Mouse (Mus musculus) forebrain, postnatal 0 days (tissue): ENCODE results near the gene Arf4. TPM values are rescaled to one million over a fixed set of nuclear protein-coding genes. Genes with fewer than 3 reads are reported as not detected.
A peak's percentile ranks its signal among the peaks of the same experiment; 100 is the strongest.

Source experiments
- ATAC-seq: fragments of 200-750 bp; cut with Nextera tagmentation; 2 replicates; pipeline ENCODE4 v1.8.0; 2017; ENCODE audit warnings: mild to moderate bottlenecking, moderate library complexity
- DNase-seq: peaks from one replicate; pipeline ENCODE4 v3.0.0-alpha.2; 2015
- H3K27ac ChIP-seq: fragments of 300-500 bp; sonication (generic); 2 replicates; pipeline ENCODE4 v1.5.1; 2014; ENCODE audit warnings: low read depth, mild to moderate bottlenecking, antibody characterized with exemption, low read length, moderate library complexity, mixed read lengths
- H3K27me3 ChIP-seq: fragments of 300-500 bp; sonication (generic); 2 replicates; pipeline ENCODE4 v1.6.1; 2014; ENCODE audit warnings: mild to moderate bottlenecking, low read length, mixed read lengths; ENCODE audit not compliant: insufficient read depth
- H3K36me3 ChIP-seq: fragments of 300-500 bp; sonication (generic); 2 replicates; pipeline ENCODE4 v1.6.1; 2014; ENCODE audit warnings: mild to moderate bottlenecking, moderate library complexity; ENCODE audit not compliant: insufficient read depth
- H3K4me1 ChIP-seq: fragments of 300-500 bp; sonication (generic); 2 replicates; pipeline ENCODE4 v1.6.1; 2014; ENCODE audit warnings: antibody characterized with exemption; ENCODE audit not compliant: insufficient read depth
- H3K4me2 ChIP-seq: fragments of 300-500 bp; sonication (generic); 2 replicates; pipeline ENCODE4 v1.6.1; 2014; ENCODE audit warnings: low read depth, mild to moderate bottlenecking, moderate library complexity
- H3K4me3 ChIP-seq: fragments of 300-500 bp; sonication (generic); 2 replicates; pipeline ENCODE4 v1.5.1; 2014; ENCODE audit warnings: low read depth, low read length, mixed read lengths
- H3K9ac ChIP-seq: fragments of 300-500 bp; sonication (generic); 2 replicates; pipeline ENCODE4 v1.6.1; 2014; ENCODE audit warnings: mild to moderate bottlenecking
- H3K9me3 ChIP-seq: fragments of 300-500 bp; sonication (generic); 2 replicates; pipeline ENCODE4 v1.6.1; 2016; ENCODE audit warnings: low read length
- CTCF ChIP-seq: sonication (generic); IDR thresholded peaks from 2 replicates; pipeline ENCODE4 v1.5.1; 2016; ENCODE audit warnings: antibody characterized with exemption, control low read depth, low read depth
- WGBS: fragments of 180-500 bp; shearing (Covaris S2); extraction: QIAGEN DNeasy Blood & Tissue Kit; methylation state at CpG from one replicate; pipeline ENCODE4 v1.1.7; 2014; 5-methylcytosine and 5-hydroxymethylcytosine counted together
- polyA plus RNA-seq: library from polyadenylated mRNA; unstranded; fragments of >200 nt; fragmentation: Nextera tagmentation; extraction: Ambion mirVana; gene quantifications from 2 replicates; pipeline ENCODE4 v1.2.1, GENCODE M21; 2015
- total RNA-seq: library from RNA; depleted of rRNA; stranded (reverse); fragments of >200 nt; gene quantifications from 2 replicates; pipeline ENCODE4 v1.2.3, GENCODE M21; 2014

Gene Arf4
- total and polyA plus RNA-seq, 2 experiments from 2014 or later = 182 to 521 TPM

- 90% methylated on average over 3 of the region's 3 CpGs for WGBS
- ATAC-seq (no peak), DNase-seq (no peak)
- peaks cover 6% of the 10 kb centered on the region; the same call in 1 of the 2 replicates for H3K4me1 ChIP-seq
- H3K9ac ChIP-seq = no peak overlapping the region
- no peak overlapping the region for H3K4me2 ChIP-seq
- no peak for TF ChIP-seq CTCF
- H3K4me3 ChIP-seq = no peak overlapping the region
- H3K36me3 ChIP-seq = peaks cover 21% of the 10 kb centered on the region
- H3K27me3 ChIP-seq = no peaks in the 10 kb centered on the region
- H3K27ac ChIP-seq = no peak overlapping the region
- no peaks in the 10 kb centered on the region for H3K9me3 ChIP-seq
Observed at GRCm38 (mm10) chr14:26662016-26662415, 24.1 kb downstream of the Arf4 start.

GRCm38 (mm10) chr14:26662488-26662887 is 24.6 kb downstream of the Arf4 start:
- no peak for TF ChIP-seq CTCF
- no peak overlapping the region for H3K4me2 ChIP-seq
- no peak for DNase-seq
- H3K4me3 ChIP-seq = no peak overlapping the region
- H3K4me1 ChIP-seq = peaks cover 8% of the 10 kb centered on the region; the same call in 1 of the 2 replicates
- 93% methylated on average over 2 of the region's 2 CpGs for WGBS
- no peak for ATAC-seq
- H3K9ac ChIP-seq = no peak overlapping the region
- H3K27ac ChIP-seq = no peak overlapping the region
- no peaks in the 10 kb centered on the region for H3K27me3 ChIP-seq
- peaks cover 21% of the 10 kb centered on the region for H3K36me3 ChIP-seq
- H3K9me3 ChIP-seq = no peaks in the 10 kb centered on the region

GRCm38 (mm10) chr14:26663851-26664250 is 26.0 kb downstream of the Arf4 start:
- WGBS = 92% methylated on average over 2 of the region's 2 CpGs
- Histone ChIP-seq H3K4me1 (peaks cover 17% of the 10 kb centered on the region), H3K4me3 (no peak overlapping the region), H3K9ac (no peak overlapping the region), H3K27ac (no peak overlapping the region), H3K4me2 (no peak overlapping the region), H3K9me3 (no peaks in the 10 kb centered on the region), H3K36me3 (peaks cover 21% of the 10 kb centered on the region), H3K27me3 (no peaks in the 10 kb centered on the region)
- no peak for TF ChIP-seq CTCF
- no peak for DNase-seq
- ATAC-seq = no peak

GRCm38 (mm10) chr14:26667991-26668370 is 30.1 kb downstream of the Arf4 start:
- peak overlapping the region; percentile 85 for H3K9ac ChIP-seq
- no peak for ATAC-seq
- H3K4me2 ChIP-seq = peak overlapping the region; percentile 94
- H3K27ac ChIP-seq = no peak overlapping the region
- H3K9me3 ChIP-seq = no peaks in the 10 kb centered on the region
- peak overlapping the region; percentile 84 for H3K4me3 ChIP-seq
- 28% methylated on average over 6 of the region's 6 CpGs for WGBS
- no peak for TF ChIP-seq CTCF
- no peak for DNase-seq
- H3K36me3 ChIP-seq = peaks cover 13% of the 10 kb centered on the region
- no peaks in the 10 kb centered on the region for H3K27me3 ChIP-seq
- peaks cover 24% of the 10 kb centered on the region for H3K4me1 ChIP-seq

- DNase-seq (peak; percentile 16), ATAC-seq (peak; percentile 32)
- Histone ChIP-seq H3K9ac (peak overlapping the region; percentile 85), H3K4me1 (peaks cover 24% of the 10 kb centered on the region), H3K9me3 (no peaks in the 10 kb centered on the region), H3K27ac (peak overlapping the region; percentile 91), H3K36me3 (peaks cover 13% of the 10 kb centered on the region), H3K4me3 (peak overlapping the region; percentile 84), H3K4me2 (peak overlapping the region; percentile 94), H3K27me3 (no peaks in the 10 kb centered on the region)
- no peak; the same call in 1 of the 2 replicates for TF ChIP-seq CTCF
- WGBS = 2% methylated on average over 72 of the region's 73 CpGs
Observed at GRCm38 (mm10) chr14:26668371-26669291, 30.8 kb downstream of the Arf4 start.

GRCm38 (mm10) chr14:26669292-26670073 is 31.6 kb downstream of the Arf4 start, which contains the start of gene Pde12:
Pde12 (minus strand) TSS chr14:26669883.
- TF ChIP-seq CTCF = no peak
- H3K27ac ChIP-seq = peak within 1 kb of the TSS; percentile 91
- H3K4me2 ChIP-seq = peak within 1 kb of the TSS; percentile 94
- H3K9ac ChIP-seq = peak within 1 kb of the TSS; percentile 85
- ATAC-seq (peak; percentile 95), DNase-seq (peak; percentile 94)
- 1% methylated on average over 70 of the region's 70 CpGs for WGBS
- H3K36me3 ChIP-seq = peaks cover 13% of the 10 kb centered on the region
- peaks cover 24% of the 10 kb centered on the region for H3K4me1 ChIP-seq
- H3K27me3 ChIP-seq = no peaks in the 10 kb centered on the region
- H3K4me3 ChIP-seq = peak within 1 kb of the TSS; percentile 84
- H3K9me3 ChIP-seq = no peaks in the 10 kb centered on the region
